Mouse (Mus musculus): Measurements from ENCODE around the gene Lrtm1. TPM values are rescaled to one million over a fixed set of nuclear protein-coding genes. Genes with fewer than 3 reads are reported as not detected.

Gene Lrtm1
- polyA plus RNA-seq (2015; fragmentation: Nextera tagmentation; extraction: Ambion mirVana), result 0.28 and 0.37 TPM in 2 replicates

GRCm38 (mm10) chr14:29017883-29018282 lies at the start of gene Lrtm1:
TSS of gene Lrtm1 (plus strand) at chr14:29018208.
- no peak within 1 kb of the TSS for H3K4me2 ChIP-seq
- H3K9me3 ChIP-seq, result no peaks in the 10 kb centered on the region
- WGBS, result 6% methylated on average over 5 of the region's 5 CpGs
- H3K4me1 ChIP-seq, result 0 out of 2 replicates have a peak, but pooled peaks cover 4% of the 10 kb centered on the region
- no peak for ATAC-seq (replicated peaks)
- H3K27ac ChIP-seq, result no peak within 1 kb of the TSS
- H3K27me3 ChIP-seq (replicated peaks), result no peaks in the 10 kb centered on the region
- no peaks in the 10 kb centered on the region for H3K36me3 ChIP-seq (replicated peaks)
- no peak within 1 kb of the TSS for H3K4me3 ChIP-seq
- no peak within 1 kb of the TSS for H3K9ac ChIP-seq

GRCm38 (mm10) chr14:28969247-28969646 lies 48.8 kb upstream of the Lrtm1 start:
- Histone ChIP-seq H3K4me2 (no peak overlapping the region), H3K4me3 (no peak overlapping the region), H3K27me3 (replicated peaks) (no peaks in the 10 kb centered on the region), H3K36me3 (replicated peaks) (no peaks in the 10 kb centered on the region), H3K4me1 (no peaks in the 10 kb centered on the region), H3K9me3 (no peaks in the 10 kb centered on the region), H3K9ac (no peak overlapping the region), H3K27ac (no peak overlapping the region)
- 83% methylated on average over 4 of the region's 4 CpGs for WGBS
- no peak for ATAC-seq (replicated peaks)

- Histone ChIP-seq H3K9ac (no peak overlapping the region), H3K36me3 (replicated peaks) (no peaks in the 10 kb centered on the region), H3K4me1 (no peaks in the 10 kb centered on the region), H3K27ac (no peak overlapping the region), H3K9me3 (no peaks in the 10 kb centered on the region), H3K4me2 (no peak overlapping the region), H3K27me3 (replicated peaks) (no peaks in the 10 kb centered on the region), H3K4me3 (no peak overlapping the region)
- no peak for ATAC-seq (replicated peaks)
- WGBS, result 30% methylated on average over 5 of the region's 5 CpGs
Observed at GRCm38 (mm10) chr14:28972620-28973019, 45.4 kb upstream of the Lrtm1 start.

GRCm38 (mm10) chr14:28979230-28979629 lies 38.8 kb upstream of the Lrtm1 start:
- ATAC-seq (replicated peaks), result no peak
- no peaks in the 10 kb centered on the region for H3K4me1 ChIP-seq
- no peak overlapping the region for H3K27ac ChIP-seq
- no peak overlapping the region for H3K9ac ChIP-seq
- H3K9me3 ChIP-seq, result no peaks in the 10 kb centered on the region
- no peak overlapping the region for H3K4me3 ChIP-seq
- H3K4me2 ChIP-seq, result no peak overlapping the region
- H3K36me3 ChIP-seq (replicated peaks), result no peaks in the 10 kb centered on the region
- no peaks in the 10 kb centered on the region for H3K27me3 ChIP-seq (replicated peaks)
- 90% methylated on average over 2 of the region's 2 CpGs for WGBS

- no peak for ATAC-seq (replicated peaks)
- Histone ChIP-seq H3K36me3 (replicated peaks) (no peaks in the 10 kb centered on the region), H3K9ac (no peak overlapping the region), H3K27me3 (replicated peaks) (no peaks in the 10 kb centered on the region), H3K4me2 (no peak overlapping the region), H3K9me3 (no peaks in the 10 kb centered on the region), H3K27ac (no peak overlapping the region), H3K4me3 (no peak overlapping the region), H3K4me1 (no peaks in the 10 kb centered on the region)
- 36% methylated on average over 3 of the region's 3 CpGs for WGBS
Observed at GRCm38 (mm10) chr14:28980482-28980881, 37.5 kb upstream of the Lrtm1 start.

GRCm38 (mm10) chr14:28984276-28984675 lies 33.7 kb upstream of the Lrtm1 start:
- Histone ChIP-seq H3K4me1 (no peaks in the 10 kb centered on the region), H3K27ac (no peak overlapping the region)
- 88% methylated on average over 2 of the region's 2 CpGs for WGBS

GRCm38 (mm10) chr14:28988211-28988900 lies 29.7 kb upstream of the Lrtm1 start:
- Histone ChIP-seq H3K36me3 (replicated peaks) (no peaks in the 10 kb centered on the region), H3K27ac (no peak overlapping the region), H3K4me2 (no peak overlapping the region), H3K4me3 (no peak overlapping the region), H3K9me3 (no peaks in the 10 kb centered on the region), H3K9ac (no peak overlapping the region), H3K4me1 (no peaks in the 10 kb centered on the region), H3K27me3 (replicated peaks) (no peaks in the 10 kb centered on the region)
- WGBS, result 90% methylated on average over 7 of the region's 7 CpGs
- no peak for ATAC-seq (replicated peaks)

More at GRCm38 (mm10) chr14:28984276-28984675, 33.7 kb upstream of the Lrtm1 start:
- H3K27me3 ChIP-seq (replicated peaks), result no peaks in the 10 kb centered on the region
- no peak overlapping the region for H3K4me2 ChIP-seq
- no peak overlapping the region for H3K9ac ChIP-seq
- no peaks in the 10 kb centered on the region for H3K9me3 ChIP-seq
- H3K4me3 ChIP-seq, result no peak overlapping the region
- no peaks in the 10 kb centered on the region for H3K36me3 ChIP-seq (replicated peaks)
- ATAC-seq (replicated peaks), result no peak

GRCm38 (mm10) chr14:28996569-28996968 lies 21.4 kb upstream of the Lrtm1 start:
- H3K4me1 ChIP-seq, result no peaks in the 10 kb centered on the region
- ATAC-seq (replicated peaks), result no peak
- no peaks in the 10 kb centered on the region for H3K9me3 ChIP-seq
- no peaks in the 10 kb centered on the region for H3K27me3 ChIP-seq (replicated peaks)
- H3K9ac ChIP-seq, result no peak overlapping the region
- H3K36me3 ChIP-seq (replicated peaks), result no peaks in the 10 kb centered on the region
- H3K4me2 ChIP-seq, result no peak overlapping the region
- no peak overlapping the region for H3K4me3 ChIP-seq
- WGBS, result 97% methylated on average over 3 of the region's 3 CpGs
- H3K27ac ChIP-seq, result no peak overlapping the region

- Histone ChIP-seq H3K9me3 (no peaks in the 10 kb centered on the region), H3K4me1 (peaks cover 1% of the 10 kb centered on the region; the same call in 1 of the 2 replicates), H3K27ac (no peak overlapping the region), H3K9ac (no peak overlapping the region), H3K4me3 (no peak overlapping the region), H3K4me2 (no peak overlapping the region), H3K36me3 (replicated peaks) (no peaks in the 10 kb centered on the region), H3K27me3 (replicated peaks) (no peaks in the 10 kb centered on the region)
- no peak for ATAC-seq (replicated peaks)
- WGBS, result 88% methylated on average over 4 of the region's 5 CpGs
Observed at GRCm38 (mm10) chr14:29005228-29005840, 12.7 kb upstream of the Lrtm1 start.

- Histone ChIP-seq H3K27me3 (replicated peaks) (no peaks in the 10 kb centered on the region), H3K9ac (no peak overlapping the region), H3K9me3 (no peaks in the 10 kb centered on the region), H3K27ac (no peak overlapping the region), H3K4me2 (no peak overlapping the region), H3K36me3 (replicated peaks) (no peaks in the 10 kb centered on the region), H3K4me3 (no peak overlapping the region), H3K4me1 (peaks cover 5% of the 10 kb centered on the region; the same call in 1 of the 2 replicates)
- 91% methylated on average over 4 of the region's 4 CpGs for WGBS
- ATAC-seq (replicated peaks), result no peak
Observed at GRCm38 (mm10) chr14:29009644-29010043, 8.4 kb upstream of the Lrtm1 start.

- Histone ChIP-seq H3K27me3 (replicated peaks) (no peaks in the 10 kb centered on the region), H3K36me3 (replicated peaks) (no peaks in the 10 kb centered on the region), H3K27ac (no peak overlapping the region), H3K9ac (no peak overlapping the region), H3K4me1 (peaks cover 9% of the 10 kb centered on the region; the same call in 1 of the 2 replicates), H3K4me2 (no peak overlapping the region), H3K4me3 (no peak overlapping the region), H3K9me3 (no peaks in the 10 kb centered on the region)
- no peak for ATAC-seq (replicated peaks)
- 79% methylated on average over 3 of the region's 3 CpGs for WGBS
Observed at GRCm38 (mm10) chr14:29013161-29013560, 4.8 kb upstream of the Lrtm1 start.

- no peak overlapping the region for H3K27ac ChIP-seq
- no peak overlapping the region for H3K4me2 ChIP-seq
- H3K27me3 ChIP-seq (replicated peaks), result no peaks in the 10 kb centered on the region
- no peaks in the 10 kb centered on the region for H3K9me3 ChIP-seq
- H3K4me3 ChIP-seq, result no peak overlapping the region
- WGBS, result 78% methylated on average over 2 of the region's 2 CpGs
- ATAC-seq (replicated peaks), result no peak
- no peak overlapping the region for H3K9ac ChIP-seq
- no peaks in the 10 kb centered on the region for H3K36me3 ChIP-seq (replicated peaks)
- H3K4me1 ChIP-seq, result peaks cover 9% of the 10 kb centered on the region; the same call in 1 of the 2 replicates
Observed at GRCm38 (mm10) chr14:29014680-29015079, 3.3 kb upstream of the Lrtm1 start.

- no peaks in the 10 kb centered on the region for H3K27me3 ChIP-seq (replicated peaks)
- H3K27ac ChIP-seq, result no peak overlapping the region
- 0 out of 2 replicates have a peak, but pooled peaks cover 4% of the 10 kb centered on the region for H3K4me1 ChIP-seq
- no peaks in the 10 kb centered on the region for H3K36me3 ChIP-seq (replicated peaks)
- H3K4me2 ChIP-seq, result no peak overlapping the region
- no peak for ATAC-seq (replicated peaks)
- H3K9me3 ChIP-seq, result no peaks in the 10 kb centered on the region
- 29% methylated on average over 5 of the region's 5 CpGs for WGBS
- no peak overlapping the region for H3K4me3 ChIP-seq
- H3K9ac ChIP-seq, result no peak overlapping the region
Observed at GRCm38 (mm10) chr14:29015896-29016295, 2.1 kb upstream of the Lrtm1 start.

Data from midbrain, embryonic 15.5 days (tissue).